Mouse (Mus musculus): ENCODE measurements around the gene Gm49322.
A peak's percentile ranks its signal among the peaks of the same experiment; 100 is the strongest.
"Not testable (repeated sequence)": the region's sequence is repeated elsewhere in the genome, so short reads cannot be mapped to it uniquely, and the experiment has no call there.

Gm49322 gene

DNA sequence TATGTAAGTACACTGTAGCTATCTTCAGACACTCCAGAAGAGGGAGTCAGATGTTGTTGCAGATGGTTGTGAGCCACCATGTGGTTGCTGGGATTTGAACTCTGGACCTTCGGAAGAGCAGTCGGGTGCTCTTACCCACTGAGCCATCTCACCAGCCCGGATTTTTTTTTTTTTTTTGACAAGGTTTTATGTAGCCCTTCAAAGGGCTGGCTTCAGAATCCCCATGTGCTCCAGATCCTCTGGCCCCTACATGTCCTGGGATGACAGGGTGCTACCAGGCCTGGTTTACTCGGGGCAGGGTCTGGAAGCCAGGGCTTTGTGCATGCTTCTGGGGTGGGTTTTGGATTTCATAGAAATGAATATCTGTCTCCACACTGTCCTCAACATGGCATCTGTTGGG lies at the start of gene Gm49322:
Gene Gm49322 (plus strand): TSS at position 301 of the 400 bp plus-strand sequence.
- DNase-seq, result not testable (repeated sequence)

DNA sequence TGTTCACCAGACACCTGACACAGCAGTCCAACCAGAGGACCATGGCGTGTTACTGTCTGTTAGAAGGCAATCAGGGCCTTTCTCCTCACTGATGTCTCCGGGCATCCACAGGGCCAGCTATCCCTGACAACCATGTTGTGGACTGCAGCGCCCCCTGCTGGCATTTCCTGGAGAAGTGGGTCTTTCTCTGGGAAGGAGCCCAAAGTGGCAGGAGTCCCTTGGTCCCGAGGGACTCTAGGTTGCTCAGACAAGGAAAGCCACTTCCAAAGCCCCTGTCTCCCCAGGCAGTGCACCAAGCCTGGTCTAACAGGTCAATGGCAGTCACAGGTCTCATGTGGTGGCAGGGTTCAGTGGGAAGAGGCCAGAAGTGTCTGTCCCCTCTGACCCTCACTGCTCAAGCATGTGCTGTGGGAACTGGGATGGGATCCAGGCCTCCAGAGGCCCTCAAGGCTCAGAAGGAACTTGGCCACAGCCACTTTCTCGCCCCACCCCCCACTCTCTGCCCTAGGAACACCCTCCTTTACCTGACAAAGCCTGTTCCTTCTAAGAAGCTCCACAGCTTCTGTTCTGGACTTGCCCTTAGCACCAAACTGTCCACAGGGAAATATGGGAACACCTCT lies 48.4 kb upstream of the Gm49322 start:
- peak; percentile 76 to 77 for DNase-seq

DNA sequence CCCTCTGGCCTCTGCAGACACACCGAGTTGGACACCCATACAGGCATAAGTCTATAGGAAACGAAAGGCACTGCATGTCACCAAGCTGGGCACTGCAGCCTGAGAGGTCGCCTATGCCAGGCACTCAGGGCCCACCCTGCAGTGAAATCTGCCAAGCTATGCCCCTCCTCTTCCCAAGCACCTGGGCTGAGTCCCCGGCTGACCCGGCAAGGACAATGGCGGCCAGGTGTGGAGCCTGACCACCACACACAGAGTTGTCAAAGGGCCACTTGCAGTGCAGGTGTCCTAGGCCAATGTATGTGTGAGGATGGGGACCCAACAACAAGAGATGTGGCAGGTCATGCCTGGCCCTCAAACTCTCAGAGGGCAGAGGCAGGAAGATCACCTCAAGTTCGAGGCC lies 46.4 kb upstream of the Gm49322 start:
- no peak for DNase-seq

DNA sequence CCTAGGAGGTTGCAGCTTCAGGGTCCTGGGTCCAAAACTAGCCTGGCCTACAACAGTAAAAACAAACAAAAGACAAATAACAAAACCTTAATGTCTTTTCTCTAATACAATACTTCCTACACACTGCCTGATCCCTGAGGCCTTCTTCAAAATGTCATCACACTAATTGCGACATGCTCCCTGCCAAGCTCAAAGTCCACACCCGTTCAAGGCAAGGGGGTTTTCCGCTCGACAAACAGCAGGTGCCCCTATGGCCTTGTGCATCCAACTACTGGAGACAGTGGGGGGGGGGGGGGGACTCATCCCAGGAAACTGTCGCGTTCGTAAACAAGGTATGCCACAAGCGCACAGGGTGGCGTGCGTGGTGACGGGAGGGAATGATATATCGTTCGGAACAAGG lies 45.2 kb upstream of the Gm49322 start:
- no peak for DNase-seq

DNA sequence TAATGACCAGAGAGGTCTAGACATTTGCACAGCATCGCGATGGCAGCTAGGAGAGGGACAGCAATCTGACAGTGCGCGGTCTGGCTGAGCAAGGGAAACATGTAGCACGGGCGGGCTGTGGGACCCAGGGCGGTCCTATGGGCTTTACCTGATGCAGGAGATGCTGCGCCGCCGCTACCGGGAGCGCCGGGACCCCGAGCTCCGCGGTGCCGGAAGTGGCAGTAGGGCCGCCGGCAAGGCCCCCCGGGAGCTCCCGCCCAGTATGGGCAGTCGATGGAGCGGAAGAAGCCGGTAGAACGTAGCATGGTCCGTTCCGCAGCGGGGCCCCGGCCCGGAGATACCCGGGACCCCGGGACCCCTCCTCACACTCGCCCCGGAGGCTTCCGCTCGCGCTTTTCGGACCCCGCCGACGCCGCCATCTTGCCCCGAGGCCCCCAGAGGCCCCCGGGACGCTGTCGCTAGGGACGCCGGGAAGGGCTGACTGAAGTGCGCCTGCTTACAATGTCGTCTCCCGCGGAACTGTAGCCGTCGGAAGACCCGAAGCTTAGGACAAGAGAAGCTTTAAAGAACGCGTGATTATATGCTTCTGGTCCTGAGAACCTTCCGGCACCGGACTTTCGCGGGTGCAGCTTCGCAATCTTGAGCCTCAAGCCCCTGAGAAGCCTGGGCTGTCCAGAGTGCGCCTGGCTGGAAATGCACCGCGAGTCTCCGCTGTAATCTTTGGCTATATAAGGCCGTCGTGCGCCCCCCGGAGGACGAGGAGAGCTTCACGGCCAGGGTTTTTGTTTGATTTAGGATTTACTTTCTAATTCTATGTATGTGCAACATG lies 44.5 kb upstream of the Gm49322 start, which contains the start of gene Rexo1:
Gene Rexo1 (minus strand): TSS at position 445 of the 829 bp plus-strand sequence.
- peak; percentile 96 for DNase-seq

DNA sequence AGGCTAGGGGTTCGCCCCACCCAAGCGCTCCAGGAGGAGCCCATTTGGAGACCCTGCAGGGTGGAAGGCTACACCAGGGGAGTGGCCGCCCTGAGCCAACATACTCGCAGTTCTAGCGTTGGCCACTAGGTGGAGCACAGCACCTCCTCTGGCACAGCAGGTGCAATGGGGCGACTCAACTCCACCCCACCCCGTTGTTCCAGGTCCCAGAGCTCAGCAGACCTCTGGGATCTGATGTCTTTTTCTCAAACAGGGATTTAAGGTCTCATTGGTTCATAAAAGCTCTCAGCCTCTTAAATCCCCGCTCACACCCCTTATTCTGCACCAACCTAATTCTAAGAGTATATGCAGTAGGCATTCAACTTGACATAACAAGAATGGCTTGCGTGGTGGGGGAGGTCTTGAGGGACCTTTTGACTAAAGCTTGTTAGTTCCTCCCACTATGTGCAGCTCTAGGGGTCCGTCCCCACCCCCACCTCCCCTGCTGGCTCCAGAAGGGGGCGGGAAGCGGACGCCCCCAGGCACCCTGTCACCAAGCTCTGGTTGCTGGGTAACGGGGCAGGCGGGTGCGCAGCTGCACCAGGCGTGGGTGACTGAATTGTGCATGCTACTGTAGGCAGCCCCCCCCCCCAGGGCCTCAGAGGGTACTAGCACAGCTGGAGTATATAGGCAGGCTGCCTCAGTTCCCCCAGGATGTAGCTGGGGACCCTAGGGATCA lies 39.3 kb upstream of the Gm49322 start:
- peak; percentile 92 for DNase-seq

DNA sequence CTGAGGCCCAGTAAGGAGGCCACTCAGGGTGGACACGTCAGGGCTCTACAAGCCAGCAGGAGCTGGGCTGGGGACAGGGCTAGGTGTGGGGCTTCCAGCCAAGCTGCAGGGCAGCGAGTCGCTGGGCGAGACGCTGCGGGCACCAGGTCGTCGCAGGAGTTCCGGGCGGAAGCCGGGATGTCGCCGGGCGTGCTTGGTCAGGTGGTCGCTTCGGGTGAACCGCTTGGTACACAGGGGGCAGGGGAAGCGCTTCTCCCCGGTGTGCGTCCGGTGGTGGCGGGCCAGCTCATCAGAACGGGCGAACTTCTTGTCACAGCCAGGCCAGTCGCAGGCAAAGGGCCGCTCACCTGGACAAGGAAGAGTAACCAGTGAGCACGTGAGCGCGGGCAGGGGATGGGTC lies 36.9 kb upstream of the Gm49322 start:
- no peak for DNase-seq

DNA sequence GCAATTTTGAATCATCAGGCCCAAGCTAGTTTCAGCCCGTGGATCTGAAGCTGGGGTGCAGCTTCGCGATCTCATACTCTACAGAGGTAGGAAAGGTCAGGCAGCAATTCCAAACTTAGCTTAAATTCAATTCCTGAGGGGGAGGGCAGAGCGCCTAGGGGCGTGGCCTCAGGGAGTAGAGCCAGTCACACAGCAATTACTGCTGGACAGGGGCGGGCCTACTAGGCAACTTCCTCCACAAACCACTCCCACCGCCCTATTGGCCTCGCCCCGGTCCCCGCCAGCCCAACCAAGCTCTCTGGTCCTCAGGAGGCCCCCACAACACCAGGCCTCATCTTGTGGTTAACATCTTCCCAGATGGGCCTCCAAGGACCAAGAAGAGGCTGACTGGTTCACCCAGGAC lies 36.2 kb upstream of the Gm49322 start:
- peak; percentile 77 to 78 for DNase-seq

DNA sequence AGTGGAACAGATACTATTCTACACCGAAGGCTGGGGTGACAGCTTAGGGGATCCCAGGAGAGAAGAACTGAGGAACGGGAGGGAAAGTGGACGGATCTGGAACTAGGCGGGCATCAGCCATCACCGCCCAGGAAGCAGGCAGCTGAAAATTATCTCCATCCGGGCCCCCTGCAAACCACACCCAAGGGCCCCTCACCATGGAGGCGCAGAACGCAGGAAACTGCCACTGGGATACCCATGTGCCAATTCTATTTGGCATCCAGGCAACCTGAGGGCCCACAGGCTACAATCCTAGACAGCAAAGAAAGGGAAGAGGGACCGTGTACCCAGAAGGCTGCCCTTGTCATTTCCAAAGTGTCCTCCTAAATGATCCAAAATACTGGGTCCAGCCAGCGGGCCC lies 35.4 kb upstream of the Gm49322 start:
- no peak for DNase-seq

DNA sequence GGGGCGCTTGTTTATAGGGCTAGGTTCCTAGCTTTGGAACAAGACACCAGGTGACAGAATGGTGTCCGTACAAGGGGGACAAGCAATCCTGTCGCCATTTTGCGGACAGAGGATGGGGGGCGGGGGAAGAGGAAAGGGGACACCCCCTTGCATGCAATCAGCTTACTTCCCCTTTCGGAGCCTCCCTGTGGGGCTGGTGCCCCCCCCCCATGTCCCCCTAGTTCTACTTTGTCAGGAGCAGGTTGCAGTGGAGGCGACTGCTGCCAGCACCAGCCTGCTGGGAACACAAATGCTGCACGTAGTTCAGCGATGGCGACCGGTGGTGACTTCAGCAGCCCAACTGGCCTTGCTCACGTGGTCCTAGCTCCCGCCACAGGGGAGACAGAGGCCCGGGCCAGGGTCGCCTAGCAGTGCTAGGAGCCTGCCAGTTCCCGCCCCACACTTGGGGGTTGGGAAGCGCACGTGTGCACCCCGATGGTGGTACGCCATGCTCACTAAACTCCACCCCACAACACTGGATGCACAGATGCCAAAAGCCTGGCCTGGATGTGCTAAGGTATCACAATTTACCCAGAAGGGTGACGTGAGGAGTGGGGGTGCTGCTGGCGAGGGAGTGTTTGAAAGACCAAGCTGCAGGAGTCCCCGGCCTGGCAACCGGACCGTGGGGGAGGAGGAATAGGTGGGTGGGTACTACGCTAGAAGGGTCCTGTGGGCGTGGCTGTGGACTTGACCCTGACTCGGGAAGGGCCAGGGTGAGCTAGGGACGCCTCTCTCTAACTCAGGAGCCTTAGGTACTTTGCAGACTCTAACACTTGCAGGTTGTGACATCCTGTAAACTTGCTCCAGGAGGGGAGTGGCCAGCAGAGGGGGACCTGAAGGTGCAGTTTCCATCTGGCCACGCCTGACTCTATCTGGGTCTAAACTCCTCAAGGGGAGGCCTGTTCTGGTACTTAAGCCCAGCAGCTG lies 34.7 kb upstream of the Gm49322 start:
- peak; percentile 65 for DNase-seq

DNA sequence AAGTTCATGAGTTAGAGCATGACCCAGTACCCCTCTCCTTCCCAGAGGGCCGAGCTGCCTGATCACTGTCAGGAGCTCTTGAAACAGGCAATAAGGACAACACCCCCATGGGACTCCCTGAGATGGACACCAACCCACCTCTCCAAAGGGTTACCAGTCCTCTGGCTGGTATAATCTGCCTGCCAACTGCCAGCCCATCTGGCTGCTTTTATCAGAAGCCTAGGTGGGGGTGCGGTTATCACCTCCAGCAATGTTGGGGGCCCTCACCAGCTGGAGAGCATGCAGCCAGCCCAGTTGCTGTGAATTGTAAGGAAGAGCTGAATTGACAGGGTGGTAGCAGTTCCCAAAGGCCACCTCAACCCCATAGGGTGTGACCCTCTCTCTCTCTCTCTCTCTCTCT lies 33.3 kb upstream of the Gm49322 start:
- DNase-seq, result no peak

DNA sequence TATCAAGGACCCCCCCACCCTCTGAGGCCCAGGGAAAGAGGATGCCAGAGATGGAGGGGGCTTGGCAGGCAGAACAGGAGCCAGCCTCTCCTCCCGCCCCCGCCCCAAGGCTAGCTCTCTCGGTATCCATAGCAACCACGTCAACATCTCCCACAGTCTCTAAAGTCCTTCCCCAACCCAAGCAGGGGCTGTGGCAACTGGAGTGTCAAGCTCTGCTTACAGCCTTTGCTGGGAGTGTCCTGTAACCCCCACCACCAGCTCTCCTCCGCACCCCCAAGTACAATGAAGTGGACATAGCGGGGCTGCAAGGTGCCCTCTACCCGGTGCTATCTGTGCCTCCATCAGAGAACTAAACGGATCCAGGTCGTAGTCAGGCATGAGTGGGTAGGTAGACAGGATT lies 31.9 kb upstream of the Gm49322 start:
- no peak for DNase-seq

DNA sequence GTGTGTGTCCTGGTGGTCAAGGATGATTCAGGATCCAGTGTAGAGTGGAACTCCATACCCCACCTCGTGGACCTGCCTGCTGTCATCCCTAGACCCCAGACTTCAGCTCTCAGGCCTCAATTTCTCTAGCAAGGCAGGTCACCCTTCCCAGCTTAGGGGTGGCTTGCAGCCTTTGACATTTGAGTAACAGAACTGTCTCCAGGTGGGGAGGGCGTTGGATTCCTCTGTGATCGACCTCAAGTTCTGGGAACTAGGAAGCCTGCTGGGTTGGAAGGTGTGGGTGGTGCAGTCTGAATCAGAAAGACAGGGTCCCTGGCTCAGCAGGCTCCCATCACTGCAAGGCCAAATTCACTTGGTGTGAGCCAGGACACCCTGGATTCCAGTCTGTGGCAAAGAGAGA lies 30.9 kb upstream of the Gm49322 start:
- no peak for DNase-seq

DNA sequence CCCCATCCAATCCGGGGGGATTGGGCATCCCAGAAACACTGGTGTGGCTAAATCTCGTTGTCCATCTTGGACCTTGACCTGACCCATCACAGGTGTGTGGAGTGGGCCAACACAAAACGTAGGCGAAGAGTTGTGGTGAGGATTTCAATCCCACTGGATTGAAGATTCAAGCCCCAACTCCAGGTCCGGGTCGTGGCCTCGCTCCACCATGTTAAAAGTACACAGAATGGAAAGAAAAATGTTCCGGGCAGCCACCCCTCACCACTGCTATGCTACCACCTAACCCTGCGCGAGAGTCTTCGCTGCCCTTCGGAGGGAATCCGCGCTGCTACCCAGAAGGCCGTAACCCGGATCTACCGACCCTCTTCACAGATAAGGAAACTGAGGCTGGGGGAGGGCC lies 29.9 kb upstream of the Gm49322 start:
- no peak for DNase-seq

DNA sequence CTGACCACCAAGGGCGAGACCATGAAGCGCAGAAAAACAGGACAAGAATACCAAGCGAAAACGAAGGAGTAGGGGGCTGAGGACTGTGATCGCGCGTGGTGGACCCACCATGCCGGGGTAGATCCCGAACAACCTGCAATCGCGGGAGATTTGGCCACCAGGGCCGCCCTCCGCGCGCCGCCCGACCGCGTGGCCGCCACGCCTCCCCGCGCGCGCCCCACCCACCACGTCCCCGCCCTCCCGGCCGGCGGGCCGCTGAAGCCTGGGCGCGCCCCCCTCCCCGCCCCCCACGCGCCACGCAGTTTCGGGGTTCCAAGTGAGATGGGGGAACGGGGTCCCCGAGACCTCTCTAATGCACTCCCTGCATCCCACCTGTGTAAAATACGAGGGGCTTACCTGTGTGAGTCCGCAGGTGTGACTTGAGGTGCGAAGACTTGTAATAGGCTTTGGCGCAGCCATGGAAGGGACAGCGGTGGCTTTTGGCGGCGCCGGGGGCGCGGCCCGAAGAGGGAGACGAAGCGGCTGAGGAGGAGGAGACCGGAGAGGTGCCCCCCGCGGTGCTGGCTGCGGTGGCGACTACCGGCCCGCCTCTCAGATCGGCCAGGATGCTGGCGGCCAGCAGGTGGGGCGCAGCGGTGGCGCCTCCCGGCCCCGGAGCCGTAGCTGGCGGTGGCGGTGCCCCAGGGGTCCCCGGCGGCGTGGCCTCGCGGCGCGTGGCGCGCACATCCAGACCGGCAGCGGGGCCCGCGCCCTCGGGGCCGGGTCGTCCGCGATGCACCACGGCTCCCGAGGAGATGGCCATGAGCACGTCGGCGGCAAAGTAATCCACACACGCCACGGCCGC lies 29.2 kb upstream of the Gm49322 start:
- peak; percentile 77 to 81 for DNase-seq

DNA sequence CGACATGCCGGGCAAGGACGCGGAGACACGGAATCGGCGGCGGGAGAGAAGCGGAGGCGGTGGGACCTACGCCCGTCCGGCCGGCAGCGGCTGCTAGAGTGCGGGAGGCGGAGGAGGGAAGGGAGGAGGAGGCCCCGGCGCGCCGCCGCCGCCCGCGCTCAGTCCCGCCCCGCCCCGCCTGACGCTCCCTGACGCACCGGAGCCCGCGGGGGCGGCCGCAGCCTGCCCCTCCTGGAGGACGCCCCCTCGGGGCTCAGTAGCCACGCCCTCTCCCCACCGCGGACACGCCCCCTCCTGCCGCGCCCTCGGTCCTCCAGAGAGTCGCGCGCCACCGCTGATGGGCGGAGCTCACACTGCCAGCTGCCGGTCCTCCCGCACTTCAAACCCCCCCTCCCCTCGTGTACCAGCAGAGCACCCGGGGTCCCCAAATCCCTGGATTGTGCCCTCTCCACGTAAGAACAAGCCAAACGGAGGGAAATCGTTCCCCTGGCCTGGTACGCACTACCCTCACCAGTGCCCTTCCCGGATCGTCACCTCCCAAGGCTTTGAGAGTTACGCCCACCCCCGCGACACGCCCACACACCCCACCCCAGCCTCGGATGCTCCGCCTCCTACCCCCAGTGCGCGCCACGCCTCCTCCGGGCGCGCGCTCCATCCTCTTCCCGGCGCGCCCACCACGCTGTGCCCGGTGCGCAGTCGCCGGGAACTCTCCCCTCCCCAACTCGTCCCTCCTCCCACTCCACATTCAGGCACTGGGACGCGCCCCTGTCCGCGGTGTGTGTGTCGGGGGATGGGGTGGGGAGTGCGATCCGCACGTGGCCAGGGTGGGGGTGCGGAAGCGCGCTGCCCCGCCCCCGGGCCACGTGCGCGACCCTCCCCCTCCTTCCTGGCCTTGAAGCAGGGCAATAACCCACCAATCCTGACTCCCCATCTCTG lies 28.4 kb upstream of the Gm49322 start, which contains the start of gene Klf16:
Gene Klf16 (minus strand): TSS at position 127 of the 936 bp plus-strand sequence.
- DNase-seq, result peak; percentile 99 to 100

DNA sequence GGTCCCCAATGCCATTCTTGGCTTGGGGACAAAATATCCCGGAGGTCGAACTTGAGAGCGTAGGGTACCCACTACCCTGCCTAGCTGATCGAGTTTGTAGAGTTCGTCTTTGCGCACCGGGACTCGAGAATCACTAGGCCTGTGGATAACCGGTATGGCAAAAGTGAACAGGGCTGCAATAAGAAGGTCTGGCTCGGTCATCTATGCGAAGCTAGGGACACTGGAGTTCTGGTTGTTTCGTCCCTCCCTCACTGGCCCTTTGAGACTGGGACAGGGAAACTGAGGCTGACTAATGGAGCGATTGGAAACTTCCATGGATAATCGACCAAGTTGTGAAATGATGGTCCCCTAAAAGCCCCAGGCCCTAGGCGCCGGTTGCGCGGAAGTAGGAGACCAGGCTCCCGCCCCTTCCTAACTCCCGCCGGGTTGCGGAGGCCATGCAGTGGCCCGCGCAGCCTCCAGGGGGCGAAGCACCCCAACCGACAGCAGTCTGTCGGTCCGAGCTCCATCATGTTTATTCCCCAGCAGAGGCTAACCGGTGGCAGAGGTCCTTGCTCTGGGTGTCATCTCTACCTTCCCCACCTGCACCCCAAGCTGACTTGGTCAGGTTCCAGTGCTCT lies 27.6 kb upstream of the Gm49322 start:
- DNase-seq, result peak; percentile 91 to 92

DNA sequence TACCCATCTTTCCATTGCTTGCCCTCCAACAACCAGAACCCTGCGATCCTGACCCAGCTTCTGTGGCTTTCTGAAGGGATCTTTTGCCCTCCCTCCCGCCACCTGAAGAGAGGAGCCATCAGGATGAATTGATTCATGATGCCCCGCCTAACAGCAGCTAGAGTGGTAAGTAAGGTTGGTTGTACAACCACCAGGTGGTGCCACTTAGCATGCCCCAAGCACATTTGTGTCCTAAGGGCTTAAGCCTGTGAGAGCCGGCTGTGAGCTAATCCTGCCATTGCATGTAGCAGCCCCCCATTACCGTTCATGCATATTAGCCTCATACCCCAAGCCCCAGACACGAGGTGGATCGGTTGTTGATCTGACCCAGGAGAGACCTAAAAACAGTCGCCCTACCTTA lies 26.9 kb upstream of the Gm49322 start:
- peak; percentile 81 to 85 for DNase-seq

DNA sequence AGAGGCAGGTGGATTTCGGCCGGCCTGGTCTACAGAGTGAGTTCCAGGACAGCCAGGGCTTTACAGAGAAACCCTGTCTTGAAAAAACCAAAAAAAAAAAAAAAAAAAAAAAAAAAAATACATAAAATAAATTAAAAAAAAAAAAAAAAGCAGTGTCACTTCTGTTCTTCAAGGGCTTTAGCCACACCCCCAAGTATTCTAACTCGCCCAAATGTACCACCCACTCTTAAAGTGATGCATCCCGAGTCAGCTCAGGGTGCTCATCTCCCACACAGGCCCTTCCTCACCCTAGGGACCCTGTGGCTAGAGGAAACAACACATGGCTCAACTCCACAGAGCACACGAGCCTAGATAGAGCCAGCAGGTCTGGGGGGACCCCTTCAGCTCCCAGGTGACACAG lies 22.8 kb upstream of the Gm49322 start:
- DNase-seq, result no peak

DNA sequence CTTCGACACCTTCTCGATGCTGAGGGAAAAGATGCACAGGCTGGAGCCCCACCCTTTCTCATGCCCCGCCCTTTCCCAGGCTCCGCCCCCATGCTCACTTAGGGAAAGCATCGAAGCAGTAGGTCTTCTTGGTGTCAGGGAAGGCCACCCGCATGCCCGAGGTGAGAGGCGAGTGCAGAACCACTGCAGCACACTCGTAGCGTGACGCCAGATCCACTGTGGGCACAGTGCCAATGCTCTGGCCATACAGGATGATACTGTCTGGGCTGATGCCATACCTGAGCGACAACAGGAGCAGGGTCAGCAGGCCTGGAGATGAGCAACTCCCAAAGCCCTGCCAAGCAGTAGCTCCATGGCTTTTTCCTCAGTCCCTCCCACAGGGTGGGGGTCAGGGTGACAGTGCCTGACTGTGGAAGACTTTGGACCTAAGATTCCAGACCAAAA lies 21.8 kb upstream of the Gm49322 start:
- DNase-seq, result peak; percentile 34

Data from B cell, adult 2 months (primary cell).